ENCODE assay signal across 7 mouse cellular contexts in genomic region chr2:181678780-181679179, GRCm38 (mm10). TPM values are rescaled to one million over a fixed set of nuclear protein-coding genes. Genes with fewer than 3 reads are reported as not detected.
DNase-seq lines count a peak whose midpoint lies in the region; ATAC-seq lines count a peak whose summit lies in the region.

No protein-coding gene starts in this region.

- H3K27me3 ChIP-seq in intestine, embryonic 15.5 days (replicated peaks) = peaks cover 16% of the 10 kb centered on the region

- no peak overlapping the region for H3K4me2 ChIP-seq in intestine, embryonic 15.5 days (replicated peaks)

- H3K9me3 ChIP-seq in intestine, embryonic 15.5 days = no peaks in the 10 kb centered on the region

- H3K4me1 ChIP-seq in intestine, embryonic 15.5 days (replicated peaks) = peaks cover 14% of the 10 kb centered on the region; the same call in 1 of the 2 replicates

- peak; percentile 86 for DNase-seq in adrenal gland, adult 2 months
- peak; percentile 90 for DNase-seq in embryo, embryonic 10.5 days (ENCODE audit: low spot score)
- peak; percentile 27 for DNase-seq in gonadal fat pad, adult 2 months (ENCODE audit: low read depth)
- DNase-seq in left cerebral cortex, postnatal 14 days (ENCODE audit: low spot score in 2 of 2) = peak; percentile 82 to 92
- DNase-seq in mesoderm, embryonic 11.5 days (ENCODE audit: low read depth, low spot score) = peak; percentile 86
- DNase-seq in right cerebral cortex, postnatal 4 days = peak; percentile 44

- intact Hi-C loops in left cerebral cortex, postnatal 14 days (cut with DNase I) = loop anchor here (1.0 to 5.0 kb wide), 2 partner anchors 19 to 56 kb away; no protein-coding TSS in a partner anchor

- WGBS in intestine, embryonic 15.5 days = 45% methylated on average over 1 of the region's 1 CpGs

- no peak overlapping the region for H3K4me3 ChIP-seq in intestine, embryonic 15.5 days (replicated peaks)

- no peaks in the 10 kb centered on the region for H3K36me3 ChIP-seq in intestine, embryonic 15.5 days

- no peak overlapping the region for H3K9ac ChIP-seq in intestine, embryonic 15.5 days

- peak; percentile 76 for ATAC-seq in intestine, embryonic 15.5 days

- H3K27ac ChIP-seq in intestine, embryonic 15.5 days = no peak overlapping the region

RNA-seq across cellular contexts. Expression of gene Tcea2, which starts 1.3 kb away (rescaled TPM):
- total RNA-seq in adrenal gland, adult 2 months (2021) = 1 to 10 TPM; 6.6 to 7.8 TPM
- 10.1 and 10.6 TPM in 2 replicates for polyA plus RNA-seq in adrenal gland, adult 2 months (2012; rRNA removed)
- 16.8 and 20.6 TPM in 2 replicates for polyA plus RNA-seq in gonadal fat pad, adult 2 months (2012; rRNA removed)
- 14.9 and 15.7 TPM in 2 replicates for polyA plus RNA-seq in intestine, embryonic 15.5 days (2015; fragmentation: Nextera tagmentation; extraction: Ambion mirVana)
- 10 to 100 TPM; 60.0 to 62.9 TPM for total RNA-seq in left cerebral cortex, postnatal 14 days (2021)

RNA-seq across cellular contexts. Expression of gene Sox18, which starts 7.3 kb away (rescaled TPM):
- total RNA-seq in adrenal gland, adult 2 months (2021) = 10 to 100 TPM; 20.3 to 34.7 TPM
- polyA plus RNA-seq in adrenal gland, adult 2 months (2012; rRNA removed) = 164 and 223 TPM in 2 replicates
- 53.9 and 64.8 TPM in 2 replicates for polyA plus RNA-seq in gonadal fat pad, adult 2 months (2012; rRNA removed)
- 28.0 and 29.0 TPM in 2 replicates for polyA plus RNA-seq in intestine, embryonic 15.5 days (2015; fragmentation: Nextera tagmentation; extraction: Ambion mirVana)
- total RNA-seq in left cerebral cortex, postnatal 14 days (2021) = 10 to 100 TPM; 10.6 to 14.7 TPM

RNA-seq across cellular contexts. Expression of gene Rgs19, which starts 15.0 kb away (rescaled TPM):
- 10 to 100 TPM; 21.4 to 31.1 TPM for total RNA-seq in adrenal gland, adult 2 months (2021)
- 61.2 and 67.3 TPM in 2 replicates for polyA plus RNA-seq in adrenal gland, adult 2 months (2012; rRNA removed)
- polyA plus RNA-seq in gonadal fat pad, adult 2 months (2012; rRNA removed) = 47.1 and 76.5 TPM in 2 replicates
- polyA plus RNA-seq in intestine, embryonic 15.5 days (2015; fragmentation: Nextera tagmentation; extraction: Ambion mirVana) = 37.4 and 39.4 TPM in 2 replicates
- total RNA-seq in left cerebral cortex, postnatal 14 days (2021) = 10 to 100 TPM; 39.6 to 42.3 TPM

RNA-seq across cellular contexts. Expression of gene Lkaaear1, which starts 19.5 kb away (rescaled TPM):
- not detected for total RNA-seq in adrenal gland, adult 2 months (2021)
- polyA plus RNA-seq in adrenal gland, adult 2 months (2012; rRNA removed) = not detected in 2 replicates
- polyA plus RNA-seq in gonadal fat pad, adult 2 months (2012; rRNA removed) = 0.39 and 1.7 TPM in 2 replicates
- polyA plus RNA-seq in intestine, embryonic 15.5 days (2015; fragmentation: Nextera tagmentation; extraction: Ambion mirVana) = not detected in 2 replicates
- total RNA-seq in left cerebral cortex, postnatal 14 days (2021) = not detected

RNA-seq across cellular contexts. Expression of gene Gm29797, which starts 21.9 kb away (rescaled TPM):
- total RNA-seq in adrenal gland, adult 2 months (2021) = under 1 TPM in 1 of 2 experiments, not detected in 1; 0.55 TPM
- polyA plus RNA-seq in adrenal gland, adult 2 months (2012; rRNA removed) = 0.47 TPM in 1 of 2 replicates, not detected in the other
- polyA plus RNA-seq in gonadal fat pad, adult 2 months (2012; rRNA removed) = not detected in 2 replicates
- polyA plus RNA-seq in intestine, embryonic 15.5 days (2015; fragmentation: Nextera tagmentation; extraction: Ambion mirVana) = 1.3 and 3.1 TPM in 2 replicates
- under 1 TPM in 1 of 2 experiments, not detected in 1; 0.78 TPM for total RNA-seq in left cerebral cortex, postnatal 14 days (2021)

Comparison
In these comparisons a context has a peak if more than half of its experiments do, and no peak if none do; other contexts are left out.
1. DNase-seq: peak in every context shown above with its lines; median percentile 90 in embryo, embryonic 10.5 days; 87 in left cerebral cortex, postnatal 14 days; 86 in adrenal gland, adult 2 months; 86 in mesoderm, embryonic 11.5 days; 44 in right cerebral cortex, postnatal 4 days; 27 in gonadal fat pad, adult 2 months.